Mouse (Mus musculus): Measurements from ENCODE around the gene Hs3st5.

DNA sequence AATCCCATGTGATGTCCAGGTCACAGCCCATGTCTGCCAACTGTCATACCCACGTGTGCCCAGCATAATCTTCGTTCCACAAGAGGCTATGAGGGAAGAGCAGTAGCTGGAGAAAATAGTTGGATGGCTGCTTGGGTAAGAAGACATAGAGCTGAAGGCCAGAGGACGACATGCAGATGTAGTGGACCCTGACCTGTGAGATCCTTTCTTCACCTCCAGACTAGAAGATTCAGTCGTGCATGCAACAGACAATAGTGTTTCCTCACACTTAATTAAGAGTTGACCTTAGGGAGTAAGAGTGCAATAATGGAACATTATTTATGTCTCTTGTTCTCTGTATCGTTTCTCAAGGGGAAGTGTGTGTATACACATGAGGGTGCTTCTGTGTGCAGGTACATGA is 300.4 kb downstream of the Hs3st5 start:
- TF ChIP-seq CTCF (IDR thresholded peaks at IDR 0.05; ENCODE audit: extremely low read depth, insufficient read depth, low read length): no peak
- TF ChIP-seq POLR2A (IDR thresholded peaks at IDR 0.05; ENCODE audit: extremely low read depth, insufficient read depth, low read length): no peak

Measured in cortical plate, adult 2 months (tissue).